In genomic region chr4:43382155-43383020, GRCm38 (mm10) we compare ENCODE assay signal across 8 mouse cellular contexts. TPM values are rescaled to one million over a fixed set of nuclear protein-coding genes. Genes with fewer than 3 reads are reported as not detected.
DNase-seq lines count a peak whose midpoint lies in the region; ATAC-seq and TF ChIP-seq lines count a peak whose summit lies in the region.

No protein-coding gene starts in this region.

- no peaks in the 10 kb centered on the region for H3K36me3 ChIP-seq in kidney, postnatal 0 days (ENCODE audit: insufficient read depth, low read length)
- no peaks in the 10 kb centered on the region for H3K36me3 ChIP-seq in embryonic facial prominence, embryonic 11.5 days (replicated peaks; ENCODE audit: control insufficient read depth, insufficient read depth, low read depth, low read length)
- no peaks in the 10 kb centered on the region for H3K36me3 ChIP-seq in hindbrain, embryonic 16.5 days (ENCODE audit: control insufficient read depth, insufficient read depth, low read length)
- no peaks in the 10 kb centered on the region for H3K36me3 ChIP-seq in myocyte (ENCODE audit: control insufficient read depth, insufficient read depth)

- no peak for TF ChIP-seq CTCF in kidney, postnatal 0 days (IDR thresholded peaks at IDR 0.05; ENCODE audit: low read depth)

- no peaks in the 10 kb centered on the region for H3K9me3 ChIP-seq in kidney, postnatal 0 days (replicated peaks; ENCODE audit: low read length)
- H3K9me3 ChIP-seq in embryonic facial prominence, embryonic 11.5 days (replicated peaks; ENCODE audit: control insufficient read depth, low read length), result no peaks in the 10 kb centered on the region
- no peaks in the 10 kb centered on the region for H3K9me3 ChIP-seq in hindbrain, embryonic 16.5 days (ENCODE audit: control insufficient read depth, low read length)

- H3K79me2 ChIP-seq in myocyte (ENCODE audit: control insufficient read depth, insufficient read depth), result peaks cover 23% of the 10 kb centered on the region

- peak overlapping the region; percentile 54 for H3ac ChIP-seq in myocyte (ENCODE audit: control insufficient read depth, insufficient read length)

- peak overlapping the region; percentile 78 for H3K27ac ChIP-seq in kidney, postnatal 0 days
- H3K27ac ChIP-seq in embryonic facial prominence, embryonic 11.5 days (replicated peaks; ENCODE audit: low read depth, low read length), result no peak overlapping the region
- peak overlapping the region; percentile 80 for H3K27ac ChIP-seq in hindbrain, embryonic 16.5 days (ENCODE audit: low read depth, low read length)

- H3K9ac ChIP-seq in kidney, postnatal 0 days (ENCODE audit: low read depth, low read length), result peak overlapping the region; percentile 82
- peak overlapping the region; percentile 75 for H3K9ac ChIP-seq in embryonic facial prominence, embryonic 11.5 days (replicated peaks; ENCODE audit: low read length)
- peak overlapping the region; percentile 81 for H3K9ac ChIP-seq in hindbrain, embryonic 16.5 days (ENCODE audit: low read depth, low read length)

- WGBS in kidney, postnatal 0 days, result 5% methylated on average over 25 of the region's 33 CpGs
- 9% methylated on average over 23 of the region's 33 CpGs for WGBS in embryonic facial prominence, embryonic 11.5 days
- WGBS in hindbrain, embryonic 16.5 days, result 5% methylated on average over 20 of the region's 33 CpGs

- ATAC-seq in kidney, postnatal 0 days (replicated peaks; ENCODE audit: low FRiP score, low read depth), result peak; percentile 76
- ATAC-seq in embryonic facial prominence, embryonic 11.5 days (replicated peaks; ENCODE audit: insufficient number of reproducible peaks, low FRiP score, low TSS enrichment, low read depth), result peak; percentile 79
- peak; percentile 79 for ATAC-seq in hindbrain, embryonic 16.5 days

- no peak for DNase-seq in kidney, postnatal 0 days (ENCODE audit: low spot score)
- no peak for DNase-seq in kidney, postnatal 10 days
- DNase-seq in embryonic facial prominence, embryonic 11.5 days (ENCODE audit: low spot score), result no peak
- DNase-seq in layer of hippocampus, postnatal 36 days, result no peak
- no peak for DNase-seq in urinary bladder, postnatal 4 days (ENCODE audit: low spot score in 2 of 2)
- no peak for DNase-seq in kidney, adult 11 months

- no peaks in the 10 kb centered on the region for H3K27me3 ChIP-seq in kidney, postnatal 0 days (ENCODE audit: insufficient read depth, low read length)
- peaks cover 8% of the 10 kb centered on the region for H3K27me3 ChIP-seq in embryonic facial prominence, embryonic 11.5 days (ENCODE audit: control insufficient read depth, insufficient read depth, low read length)
- no peaks in the 10 kb centered on the region for H3K27me3 ChIP-seq in hindbrain, embryonic 16.5 days (replicated peaks; ENCODE audit: control insufficient read depth, insufficient read depth, low read length)
- no peaks in the 10 kb centered on the region for H3K27me3 ChIP-seq in myocyte (ENCODE audit: control insufficient read depth, insufficient read depth, insufficient read length)

- H3K4me2 ChIP-seq in kidney, postnatal 0 days (ENCODE audit: low read length), result peak overlapping the region; percentile 71
- H3K4me2 ChIP-seq in embryonic facial prominence, embryonic 11.5 days (ENCODE audit: low read depth, low read length), result peak overlapping the region; percentile 88
- peak overlapping the region; percentile 88 for H3K4me2 ChIP-seq in hindbrain, embryonic 16.5 days (ENCODE audit: low read length)
- H3K4me2 ChIP-seq in myocyte (ENCODE audit: low read depth), result peak overlapping the region; percentile 93

- TF ChIP-seq POLR2A in myocyte (IDR thresholded peaks at IDR 0.05; ENCODE audit: insufficient read length, low read depth), result no peak

- H3K4me1 ChIP-seq in kidney, postnatal 0 days (replicated peaks; ENCODE audit: insufficient read depth, low read length), result peaks cover 3% of the 10 kb centered on the region; the same call in 1 of the 2 replicates
- no peaks in the 10 kb centered on the region; the same call in 1 of the 2 replicates for H3K4me1 ChIP-seq in embryonic facial prominence, embryonic 11.5 days (ENCODE audit: control insufficient read depth, insufficient read depth, low read length)
- H3K4me1 ChIP-seq in hindbrain, embryonic 16.5 days (ENCODE audit: control insufficient read depth, insufficient read depth, low read depth, low read length), result peaks cover 24% of the 10 kb centered on the region

- H3K4me3 ChIP-seq in kidney, postnatal 0 days (replicated peaks; ENCODE audit: low read depth, low read length), result peak overlapping the region; percentile 64
- peak overlapping the region; percentile 59 for H3K4me3 ChIP-seq in embryonic facial prominence, embryonic 11.5 days (ENCODE audit: low read depth, low read length)
- peak overlapping the region; percentile 62 for H3K4me3 ChIP-seq in hindbrain, embryonic 16.5 days (ENCODE audit: low read length)
- peak overlapping the region; percentile 52 for H3K4me3 ChIP-seq in myocyte

TF ChIP-seq in myocyte, 11 proteins besides CTCF, POLR2A, EP300 and RAD21:
- TF ChIP-seq USF1 (IDR thresholded peaks at IDR 0.05; ENCODE audit: low read depth) (no peak), CEBPB (IDR thresholded peaks at IDR 0.05; ENCODE audit: insufficient read depth, poor library complexity, severe bottlenecking) (no peak), MYOG (IDR thresholded peaks at IDR 0.05; ENCODE audit: control insufficient read depth in 1 of 3, insufficient read depth in 1 of 3, insufficient read length in 2 of 3, low read depth in 2 of 3) (peak in 1 of 3 experiments; percentile 11), E2F4 (IDR thresholded peaks at IDR 0.05; ENCODE audit: insufficient read depth) (no peak)

RNA-seq across cellular contexts. Expression of gene Rusc2, which starts 0.6 kb away (rescaled TPM):
- polyA plus RNA-seq in kidney, postnatal 0 days (2015; fragmentation: Nextera tagmentation; extraction: Ambion mirVana), result 9.6 and 9.7 TPM in 2 replicates
- 7.4 TPM in 2 replicates for polyA plus RNA-seq in embryonic facial prominence, embryonic 11.5 days (2014; fragmentation: Nextera tagmentation; extraction: Ambion mirVana)
- 70.8 and 86.8 TPM in 2 replicates for polyA plus RNA-seq in hindbrain, embryonic 16.5 days (2015; fragmentation: Nextera tagmentation; extraction: Ambion mirVana)
- polyA plus RNA-seq in myocyte (2012; fragmentation: generic; extraction: Trizol), result 28.2 TPM
- total RNA-seq in layer of hippocampus, postnatal 36 days (2021), result 100 to 1,000 TPM; 104 to 120 TPM

RNA-seq across cellular contexts. Expression of gene Fam166b, which starts 46.5 kb away (rescaled TPM):
- 0.33 and 0.59 TPM in 2 replicates for polyA plus RNA-seq in kidney, postnatal 0 days (2015; fragmentation: Nextera tagmentation; extraction: Ambion mirVana)
- 0.17 TPM in 1 of 2 replicates, not detected in the other for polyA plus RNA-seq in embryonic facial prominence, embryonic 11.5 days (2014; fragmentation: Nextera tagmentation; extraction: Ambion mirVana)
- polyA plus RNA-seq in hindbrain, embryonic 16.5 days (2015; fragmentation: Nextera tagmentation; extraction: Ambion mirVana), result 1.1 and 1.4 TPM in 2 replicates
- 0.04 TPM for polyA plus RNA-seq in myocyte (2012; fragmentation: generic; extraction: Trizol)
- 1 to 10 TPM in 1 of 2 experiments, under 1 TPM in 1; 0.72 to 2.6 TPM for total RNA-seq in layer of hippocampus, postnatal 36 days (2021)

RNA-seq across cellular contexts. Expression of gene Tesk1, which starts 59.4 kb away (rescaled TPM):
- 7.8 and 9.1 TPM in 2 replicates for polyA plus RNA-seq in kidney, postnatal 0 days (2015; fragmentation: Nextera tagmentation; extraction: Ambion mirVana)
- polyA plus RNA-seq in embryonic facial prominence, embryonic 11.5 days (2014; fragmentation: Nextera tagmentation; extraction: Ambion mirVana), result 8.2 TPM in 2 replicates
- polyA plus RNA-seq in hindbrain, embryonic 16.5 days (2015; fragmentation: Nextera tagmentation; extraction: Ambion mirVana), result 8.9 and 9.2 TPM in 2 replicates
- 40.4 TPM for polyA plus RNA-seq in myocyte (2012; fragmentation: generic; extraction: Trizol)
- 10 to 100 TPM; 76.2 to 76.3 TPM for total RNA-seq in layer of hippocampus, postnatal 36 days (2021)
